Comparison of ENCODE assay signal across 23 mouse cellular contexts in the genomic region with DNA sequence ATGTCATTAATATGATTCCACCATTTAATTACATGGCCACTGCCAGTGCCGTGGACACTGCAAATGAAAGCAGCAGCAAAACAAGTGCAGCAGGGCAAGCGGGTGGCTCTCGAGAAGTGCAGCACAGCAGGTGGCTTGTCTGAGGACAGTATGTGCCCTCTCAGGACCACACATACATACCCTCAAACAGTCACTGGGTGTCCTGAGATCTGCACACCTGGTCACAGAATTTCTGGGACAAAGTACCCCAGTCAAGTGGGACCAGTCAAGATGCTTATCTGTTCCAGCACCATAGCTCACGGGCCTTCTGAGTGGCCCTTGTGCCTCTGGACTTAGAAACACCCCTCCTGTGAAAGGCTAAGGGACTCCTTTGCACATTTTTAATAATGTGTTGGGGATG.
"Had no signal": no experiment of that assay in that cellular context is flagged by ENCODE, and none has a peak within 500 bp of the region (broad histone marks: within the 10 kb centered on the region; RNA-seq: fewer than 3 reads in every experiment).

No protein-coding gene starts in this region.

- H3K4me1 ChIP-seq: hindbrain, embryonic 13.5 days; hindbrain, embryonic 15.5 days; kidney, embryonic 15.5 days; limb, embryonic 13.5 days; limb, embryonic 15.5 days had no signal

- H3K27me3 ChIP-seq: heart, embryonic 13.5 days; heart, embryonic 15.5 days; hindbrain, embryonic 13.5 days; hindbrain, embryonic 15.5 days; kidney, embryonic 15.5 days; limb, embryonic 13.5 days; limb, embryonic 15.5 days had no signal

- H3K9me3 ChIP-seq: heart, embryonic 13.5 days; heart, embryonic 15.5 days; hindbrain, embryonic 13.5 days; hindbrain, embryonic 15.5 days; kidney, embryonic 15.5 days; limb, embryonic 13.5 days; limb, embryonic 15.5 days had no signal

- H3K4me3 ChIP-seq: heart, adult 2 months; heart, embryonic 13.5 days; heart, embryonic 15.5 days; hindbrain, embryonic 13.5 days; hindbrain, embryonic 15.5 days; kidney, embryonic 15.5 days; limb, embryonic 13.5 days; limb, embryonic 15.5 days had no signal

- DNase-seq: gastrocnemius, postnatal 14 days; gastrocnemius, postnatal 36 days; heart, adult 11 months; heart, adult 2 months; heart, postnatal 14 days; heart, postnatal 36 days; kidney, adult 11 months; kidney, adult 2 months; kidney, adult 9 months; kidney, postnatal 14 days; kidney, postnatal 36 days; layer of hippocampus, adult 9-11 months; layer of hippocampus, postnatal 36 days; left cerebral cortex, postnatal 4 days had no signal

- ATAC-seq: hindbrain, postnatal 0 days; intestine, embryonic 16.5 days had no signal
